Mouse (Mus musculus) kidney, embryonic 15.5 days (tissue): ENCODE results near the gene Stard3. TPM values are rescaled to one million over a fixed set of nuclear protein-coding genes. Genes with fewer than 3 reads are reported as not detected.
A peak's percentile ranks its signal among the peaks of the same experiment; 100 is the strongest.

Experiments
- ATAC-seq: fragments of 200-750 bp; cut with Nextera tagmentation; replicated peaks from 2 replicates; pipeline ENCODE4 v1.8.0; 2017; ENCODE audit warnings: moderate TSS enrichment; ENCODE audit not compliant: low FRiP score
- H3K27ac ChIP-seq: fragments of 300-500 bp; sonication (generic); 2 replicates; pipeline ENCODE4 v1.5.1; 2015; ENCODE audit warnings: mild to moderate bottlenecking, inconsistent platforms
- H3K27me3 ChIP-seq: fragments of 300-500 bp; sonication (generic); 2 replicates; pipeline ENCODE4 v1.6.1; 2015; ENCODE audit warnings: inconsistent platforms
- H3K36me3 ChIP-seq: fragments of 300-500 bp; sonication (generic); 2 replicates; pipeline ENCODE4 v1.6.1; 2015; ENCODE audit warnings: inconsistent platforms
- H3K4me1 ChIP-seq: fragments of 300-500 bp; sonication (generic); 2 replicates; pipeline ENCODE4 v1.6.1; 2015; ENCODE audit warnings: inconsistent platforms
- H3K4me2 ChIP-seq: fragments of 300-500 bp; sonication (generic); 2 replicates; pipeline ENCODE4 v1.6.1; 2015; ENCODE audit warnings: moderate library complexity, mild to moderate bottlenecking, inconsistent platforms
- H3K4me3 ChIP-seq: fragments of 300-500 bp; sonication (generic); replicated peaks from 2 replicates; pipeline ENCODE4 v1.5.1; 2015; ENCODE audit warnings: mild to moderate bottlenecking, inconsistent platforms
- H3K9ac ChIP-seq: fragments of 300-500 bp; sonication (generic); 2 replicates; pipeline ENCODE4 v1.6.1; 2015; ENCODE audit warnings: mild to moderate bottlenecking, inconsistent platforms
- H3K9me3 ChIP-seq: fragments of 300-500 bp; sonication (generic); replicated peaks from 2 replicates; pipeline ENCODE4 v1.6.1; 2016; ENCODE audit warnings: inconsistent platforms
- WGBS: fragments of 180-500 bp; shearing (Covaris S2); methylation state at CpG from one replicate; pipeline ENCODE4 v1.1.7; 2015; ENCODE audit warnings: mixed read lengths; 5-methylcytosine and 5-hydroxymethylcytosine counted together
- polyA plus RNA-seq: library from polyadenylated mRNA; unstranded; fragments of >200 nt; fragmentation: Nextera tagmentation; extraction: Ambion mirVana; gene quantifications from 2 replicates; pipeline ENCODE4 v1.2.1, GENCODE M21; 2015

The Stard3 gene
- polyA plus RNA-seq, 1 experiment from 2014 or later, result 53.1 TPM

- H3K4me2 ChIP-seq, result no peak overlapping the region
- H3K4me1 ChIP-seq, result peaks cover 62% of the 10 kb centered on the region
- H3K27me3 ChIP-seq, result peaks cover 54% of the 10 kb centered on the region
- ATAC-seq, result peak; percentile 28
- H3K27ac ChIP-seq, result peak overlapping the region; percentile 69
- no peak overlapping the region for H3K4me3 ChIP-seq
- peaks cover 11% of the 10 kb centered on the region for H3K36me3 ChIP-seq
- 45% methylated on average over 8 of the region's 8 CpGs for WGBS
- H3K9me3 ChIP-seq, result no peaks in the 10 kb centered on the region
- H3K9ac ChIP-seq, result no peak overlapping the region
These were observed 26.8 kb downstream of the Stard3 start for GRCm38 (mm10) chr11:98384721-98385637.

- H3K4me2 ChIP-seq, result peak within 1 kb of the TSS; percentile 20; the same call in 1 of the 2 replicates
- H3K4me3 ChIP-seq, result no peak within 1 kb of the TSS
These were observed 27.7 kb downstream of the Stard3 start, which contains the start of gene Pnmt for GRCm38 (mm10) chr11:98385638-98386585. Gene Pnmt, plus strand, starts transcription at chr11:98386450.

GRCm38 (mm10) chr11:98386596-98386995, 28.4 kb downstream of the Stard3 start:
- Histone ChIP-seq H3K9ac (peak overlapping the region; percentile 26; the same call in 1 of the 2 replicates), H3K36me3 (no peaks in the 10 kb centered on the region), H3K4me3 (no peak overlapping the region), H3K27me3 (peaks cover 68% of the 10 kb centered on the region), H3K4me1 (peaks cover 66% of the 10 kb centered on the region), H3K4me2 (peak overlapping the region; percentile 20; the same call in 1 of the 2 replicates), H3K9me3 (no peaks in the 10 kb centered on the region), H3K27ac (no peak overlapping the region)
- 16% methylated on average over 24 of the region's 24 CpGs for WGBS
- no peak for ATAC-seq

More at GRCm38 (mm10) chr11:98385638-98386585, 27.7 kb downstream of the Stard3 start, which contains the start of gene Pnmt:
- peak within 1 kb of the TSS; percentile 26; the same call in 1 of the 2 replicates for H3K9ac ChIP-seq
- WGBS, result 45% methylated on average over 25 of the region's 25 CpGs
- H3K9me3 ChIP-seq, result no peaks in the 10 kb centered on the region
- no peak for ATAC-seq
- peaks cover 2% of the 10 kb centered on the region for H3K36me3 ChIP-seq
- H3K4me1 ChIP-seq, result peaks cover 62% of the 10 kb centered on the region
- H3K27ac ChIP-seq, result peak within 1 kb of the TSS; percentile 69; the same call in 1 of the 2 replicates
- peaks cover 62% of the 10 kb centered on the region for H3K27me3 ChIP-seq

GRCm38 (mm10) chr11:98387056-98387577, 28.9 kb downstream of the Stard3 start:
- Histone ChIP-seq H3K27me3 (peaks cover 68% of the 10 kb centered on the region), H3K4me2 (no peak overlapping the region), H3K9ac (no peak overlapping the region), H3K4me1 (peaks cover 71% of the 10 kb centered on the region), H3K4me3 (no peak overlapping the region), H3K9me3 (no peaks in the 10 kb centered on the region), H3K27ac (no peak overlapping the region), H3K36me3 (no peaks in the 10 kb centered on the region)
- no peak for ATAC-seq
- WGBS, result 38% methylated on average over 14 of the region's 14 CpGs

GRCm38 (mm10) chr11:98388282-98388681, 30.1 kb downstream of the Stard3 start:
- H3K27ac ChIP-seq, result no peak overlapping the region
- 59% methylated on average over 10 of the region's 10 CpGs for WGBS
- no peak overlapping the region for H3K4me2 ChIP-seq
- peaks cover 67% of the 10 kb centered on the region for H3K27me3 ChIP-seq
- H3K4me1 ChIP-seq, result peaks cover 79% of the 10 kb centered on the region
- H3K4me3 ChIP-seq, result no peak overlapping the region
- H3K9me3 ChIP-seq, result no peaks in the 10 kb centered on the region
- H3K9ac ChIP-seq, result peak overlapping the region; percentile 2; the same call in 1 of the 2 replicates
- ATAC-seq, result no peak
- H3K36me3 ChIP-seq, result no peaks in the 10 kb centered on the region

GRCm38 (mm10) chr11:98389221-98389780, 31.1 kb downstream of the Stard3 start:
- Histone ChIP-seq H3K36me3 (no peaks in the 10 kb centered on the region), H3K4me2 (no peak overlapping the region), H3K9ac (no peak overlapping the region), H3K9me3 (no peaks in the 10 kb centered on the region), H3K4me3 (no peak overlapping the region), H3K27me3 (peaks cover 57% of the 10 kb centered on the region), H3K27ac (no peak overlapping the region), H3K4me1 (peaks cover 79% of the 10 kb centered on the region)
- ATAC-seq, result no peak
- 21% methylated on average over 9 of the region's 9 CpGs for WGBS

GRCm38 (mm10) chr11:98390141-98390540, 32.0 kb downstream of the Stard3 start:
- WGBS, result 77% methylated on average over 12 of the region's 12 CpGs
- ATAC-seq, result no peak

GRCm38 (mm10) chr11:98392034-98392433, 33.9 kb downstream of the Stard3 start:
- Histone ChIP-seq H3K4me1 (peaks cover 68% of the 10 kb centered on the region), H3K9me3 (no peaks in the 10 kb centered on the region), H3K27me3 (peaks cover 29% of the 10 kb centered on the region), H3K4me2 (0 out of 2 replicates have a peak overlapping the region, but pooled peaks have one; percentile 1), H3K27ac (peak overlapping the region; percentile 46), H3K36me3 (no peaks in the 10 kb centered on the region), H3K4me3 (no peak overlapping the region), H3K9ac (no peak overlapping the region)
- ATAC-seq, result no peak; the same call in 1 of the 2 replicates
- 10% methylated on average over 6 of the region's 8 CpGs for WGBS

More at GRCm38 (mm10) chr11:98390141-98390540, 32.0 kb downstream of the Stard3 start:
- H3K4me1 ChIP-seq, result peaks cover 81% of the 10 kb centered on the region
- no peaks in the 10 kb centered on the region for H3K36me3 ChIP-seq
- H3K9me3 ChIP-seq, result no peaks in the 10 kb centered on the region
- no peak overlapping the region for H3K9ac ChIP-seq
- H3K4me3 ChIP-seq, result no peak overlapping the region
- peaks cover 48% of the 10 kb centered on the region for H3K27me3 ChIP-seq
- H3K27ac ChIP-seq, result no peak overlapping the region
- H3K4me2 ChIP-seq, result no peak overlapping the region

GRCm38 (mm10) chr11:98392645-98393044, 34.5 kb downstream of the Stard3 start:
- Histone ChIP-seq H3K27ac (peak overlapping the region; percentile 46), H3K4me1 (peaks cover 62% of the 10 kb centered on the region), H3K4me3 (no peak overlapping the region), H3K27me3 (peaks cover 23% of the 10 kb centered on the region), H3K4me2 (0 out of 2 replicates have a peak overlapping the region, but pooled peaks have one; percentile 1), H3K9me3 (no peaks in the 10 kb centered on the region), H3K36me3 (0 out of 2 replicates have a peak, but pooled peaks cover 3% of the 10 kb centered on the region), H3K9ac (no peak overlapping the region)
- ATAC-seq, result 0 out of 2 replicates have a peak, but pooled peaks have one; percentile 17
- WGBS, result 51% methylated on average over 4 of the region's 4 CpGs

- peak; percentile 27; the same call in 1 of the 2 replicates for ATAC-seq
- Histone ChIP-seq H3K9me3 (no peaks in the 10 kb centered on the region), H3K4me3 (no peak overlapping the region), H3K9ac (no peak overlapping the region), H3K4me1 (peaks cover 56% of the 10 kb centered on the region), H3K4me2 (no peak overlapping the region), H3K27ac (peak overlapping the region; percentile 46), H3K36me3 (0 out of 2 replicates have a peak, but pooled peaks cover 6% of the 10 kb centered on the region), H3K27me3 (peaks cover 17% of the 10 kb centered on the region)
- WGBS, result 65% methylated on average over 6 of the region's 6 CpGs
These were observed 35.1 kb downstream of the Stard3 start for GRCm38 (mm10) chr11:98393317-98393716.

GRCm38 (mm10) chr11:98394301-98394700, 36.1 kb downstream of the Stard3 start:
- H3K27ac ChIP-seq, result peak overlapping the region; percentile 46
- no peak overlapping the region for H3K9ac ChIP-seq
- no peak overlapping the region for H3K4me2 ChIP-seq
- H3K4me3 ChIP-seq, result no peak overlapping the region
- peaks cover 47% of the 10 kb centered on the region for H3K4me1 ChIP-seq
- H3K9me3 ChIP-seq, result no peaks in the 10 kb centered on the region
- H3K27me3 ChIP-seq, result peaks cover 17% of the 10 kb centered on the region
- ATAC-seq, result no peak
- H3K36me3 ChIP-seq, result 0 out of 2 replicates have a peak, but pooled peaks cover 6% of the 10 kb centered on the region
- 28% methylated on average over 6 of the region's 6 CpGs for WGBS
